Mouse (Mus musculus) lung, adult 2 months (tissue): ENCODE measurements around the gene Casp6. TPM values are rescaled to one million over a fixed set of nuclear protein-coding genes. Genes with fewer than 3 reads are reported as not detected.

Source experiments
- DNase-seq: peaks from one replicate; pipeline ENCODE4 v3.0.0; 2022
- H3K4me1 ChIP-seq: fragments of 200-500 bp; 2 replicates; pipeline ENCODE4 v1.6.1; 2011; ENCODE audit warnings: low read length; ENCODE audit not compliant: control insufficient read depth, insufficient read depth
- H3K4me3 ChIP-seq: fragments of 200-500 bp; replicated peaks from 2 replicates; pipeline ENCODE3; 2011; ENCODE audit warnings: low read depth, mild to moderate bottlenecking, control low read depth, low read length; ENCODE audit errors: extremely low read depth
- CTCF ChIP-seq: fragments of 200-500 bp; IDR thresholded peaks from 2 replicates; pipeline ENCODE4 v1.5.1; 2011; ENCODE audit warnings: mild to moderate bottlenecking, low read length, control low read depth; ENCODE audit not compliant: insufficient read depth
- POLR2A ChIP-seq: fragments of 200-500 bp; IDR thresholded peaks from 2 replicates; pipeline ENCODE4 v1.6.1; 2011; ENCODE audit warnings: low read depth, mild to moderate bottlenecking, control low read depth, low read length, borderline replicate concordance; ENCODE audit errors: extremely low read depth
- WGBS: fragments of 180-500 bp; shearing (Covaris S2); methylation state at CpG from one replicate; pipeline ENCODE4 v1.1.7; 2018; 5-methylcytosine and 5-hydroxymethylcytosine counted together
- polyA plus RNA-seq: library from polyadenylated mRNA; depleted of rRNA; stranded (reverse); fragments of >200 nt; gene quantifications from 2 replicates; pipeline ENCODE4 v1.2.3, GENCODE M21; 2012; rRNA removed

Casp6 gene
- polyA plus RNA-seq, 1 experiment: 41.5 TPM

- H3K4me3 ChIP-seq: no peak overlapping the region
- DNase-seq: no peak
- H3K4me1 ChIP-seq: no peaks in the 10 kb centered on the region
- 93% methylated on average over 1 of the region's 1 CpGs for WGBS
- no peak for TF ChIP-seq CTCF
- TF ChIP-seq POLR2A: no peak
Measured at GRCm38 (mm10) chr3:129941291-129941690, 40.1 kb downstream of the Casp6 start.

- TF ChIP-seq CTCF (no peak), POLR2A (no peak)
- Histone ChIP-seq H3K4me1 (no peaks in the 10 kb centered on the region), H3K4me3 (no peak overlapping the region)
- DNase-seq: no peak
- WGBS: 32% methylated on average over 4 of the region's 4 CpGs
Measured at GRCm38 (mm10) chr3:129943813-129944212, 42.6 kb downstream of the Casp6 start.

GRCm38 (mm10) chr3:129946217-129946914, 45.1 kb downstream of the Casp6 start:
- DNase-seq: no peak
- TF ChIP-seq POLR2A (no peak), CTCF (no peak)
- Histone ChIP-seq H3K4me3 (no peak overlapping the region), H3K4me1 (no peaks in the 10 kb centered on the region)
- WGBS: 53% methylated on average over 5 of the region's 5 CpGs

DNA sequence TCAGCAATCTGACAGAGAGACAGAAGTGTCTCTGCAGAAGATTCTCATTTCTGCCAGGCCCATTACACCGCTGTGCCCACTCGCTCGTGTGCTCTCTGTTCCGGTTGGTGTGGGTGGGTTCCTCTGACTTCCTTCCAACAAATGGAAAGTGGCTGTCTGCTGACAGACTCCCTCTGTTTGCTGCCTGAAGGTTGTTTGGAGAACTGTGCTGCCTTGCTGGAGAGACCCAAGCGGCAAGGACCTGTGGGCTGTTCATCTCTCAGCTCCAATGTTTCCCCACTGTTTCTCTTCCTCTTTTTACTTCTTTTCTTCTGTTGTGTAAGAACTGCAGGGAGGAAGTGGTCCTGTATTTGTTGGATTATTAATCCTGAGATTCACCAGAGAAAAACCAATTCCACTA, 47.1 kb downstream of the Casp6 start:
- H3K4me1 ChIP-seq: no peaks in the 10 kb centered on the region
- 57% methylated on average over 5 of the region's 5 CpGs for WGBS
- no peak for TF ChIP-seq CTCF
- no peak for TF ChIP-seq POLR2A
- no peak overlapping the region for H3K4me3 ChIP-seq
- no peak for DNase-seq

DNA sequence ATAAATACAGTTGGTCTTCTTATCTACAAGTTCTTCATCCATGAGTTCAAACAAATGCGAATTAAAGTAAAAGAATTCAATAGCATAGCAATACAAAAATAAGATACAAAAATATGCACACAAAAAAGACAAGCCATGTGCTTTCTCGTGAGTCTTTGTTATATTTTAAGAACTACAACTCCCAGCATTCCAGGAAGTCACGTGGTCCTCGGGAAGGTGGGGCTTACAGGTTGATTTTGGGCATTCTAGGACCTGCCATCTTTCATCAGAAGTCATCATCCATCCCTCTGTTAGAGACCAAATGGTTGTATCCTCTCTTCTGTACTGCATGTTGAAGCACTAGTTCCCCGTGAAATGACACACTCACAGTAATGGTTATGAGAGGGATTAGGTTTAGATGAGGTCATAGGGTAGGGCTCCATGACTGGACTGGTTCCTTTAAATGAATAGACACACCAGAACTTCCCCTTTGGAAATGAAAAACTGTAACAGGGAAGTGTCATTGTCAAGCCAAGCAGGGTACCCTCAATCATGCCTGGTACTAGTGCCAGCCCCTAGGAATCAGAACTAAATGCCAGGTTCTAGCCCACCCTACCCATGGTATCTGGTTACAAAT, 48.0 kb downstream of the Casp6 start:
- Histone ChIP-seq H3K4me1 (no peaks in the 10 kb centered on the region), H3K4me3 (no peak overlapping the region)
- TF ChIP-seq POLR2A (no peak), CTCF (no peak)
- 79% methylated on average over 5 of the region's 5 CpGs for WGBS
- DNase-seq: no peak

GRCm38 (mm10) chr3:129953296-129953695, 52.1 kb downstream of the Casp6 start:
- Histone ChIP-seq H3K4me3 (no peak overlapping the region), H3K4me1 (no peaks in the 10 kb centered on the region)
- DNase-seq: no peak
- no peak for TF ChIP-seq CTCF
- no peak for TF ChIP-seq POLR2A
- 75% methylated on average over 4 of the region's 4 CpGs for WGBS

- TF ChIP-seq CTCF: no peak
- no peak for TF ChIP-seq POLR2A
- DNase-seq: no peak
- H3K4me1 ChIP-seq: no peaks in the 10 kb centered on the region
- 76% methylated on average over 8 of the region's 8 CpGs for WGBS
- no peak overlapping the region for H3K4me3 ChIP-seq
Measured at GRCm38 (mm10) chr3:129962533-129962932, 61.3 kb downstream of the Casp6 start.

Other genes with a start within 250 kb of the Casp6 start
- 0.66 and 3.1 TPM in 2 replicates for gene Egf, start 146.1 kb upstream of the Casp6 start, polyA plus RNA-seq
- gene Lrit3, start 97.4 kb upstream of the Casp6 start, polyA plus RNA-seq: not detected in 2 replicates
- gene Rrh, start 78.8 kb upstream of the Casp6 start, polyA plus RNA-seq: 0.11 TPM in 1 of 2 replicates, not detected in the other
- 18.8 and 22.4 TPM in 2 replicates for gene Gar1, start 70.0 kb upstream of the Casp6 start, polyA plus RNA-seq
- 0.59 and 0.76 TPM in 2 replicates for gene Cfi, start 65.5 kb upstream of the Casp6 start, polyA plus RNA-seq
- 36.4 and 39.1 TPM in 2 replicates for gene Pla2g12a, start 22.8 kb upstream of the Casp6 start, polyA plus RNA-seq
- gene Mcub, start 68.8 kb downstream of the Casp6 start, polyA plus RNA-seq: 9.2 and 10.3 TPM in 2 replicates
- 63.4 and 72.6 TPM in 2 replicates for gene Sec24b, start 160.1 kb downstream of the Casp6 start, polyA plus RNA-seq
- gene Col25a1, start 230.1 kb downstream of the Casp6 start, polyA plus RNA-seq: 0.07 TPM in 2 replicates